In genomic region chr4:7854518-7854917, GRCm38 (mm10) we compare ENCODE assay signal across 24 mouse cellular contexts.
DNase-seq lines count a peak whose midpoint lies in the region; ATAC-seq lines count a peak whose summit lies in the region.
"Had no signal": no experiment of that assay in that cellular context is flagged by ENCODE, and none has a peak within 500 bp of the region (broad histone marks: within the 10 kb centered on the region; RNA-seq: fewer than 3 reads in every experiment).

No protein-coding gene starts in this region.

- H3K36me3 ChIP-seq in midbrain, embryonic 12.5 days, result no peaks in the 10 kb centered on the region
- H3K36me3 ChIP-seq in midbrain, embryonic 13.5 days, result no peaks in the 10 kb centered on the region
- H3K36me3 ChIP-seq: embryonic facial prominence, embryonic 13.5 days; embryonic facial prominence, embryonic 15.5 days; forebrain, embryonic 10.5 days; forebrain, embryonic 12.5 days had no signal

- H3K4me3 ChIP-seq in midbrain, embryonic 12.5 days, result no peak overlapping the region
- no peak overlapping the region for H3K4me3 ChIP-seq in midbrain, embryonic 13.5 days (replicated peaks)
- H3K4me3 ChIP-seq: embryonic facial prominence, embryonic 13.5 days; embryonic facial prominence, embryonic 15.5 days; erythroblast, embryonic 14.5 days; forebrain, embryonic 10.5 days; forebrain, embryonic 12.5 days had no signal

- no peaks in the 10 kb centered on the region for H3K27me3 ChIP-seq in midbrain, embryonic 12.5 days
- no peaks in the 10 kb centered on the region for H3K27me3 ChIP-seq in midbrain, embryonic 13.5 days
- H3K27me3 ChIP-seq: embryonic facial prominence, embryonic 13.5 days; embryonic facial prominence, embryonic 15.5 days; forebrain, embryonic 12.5 days had no signal

- peak; percentile 66; the same call in 1 of the 2 replicates for ATAC-seq in midbrain, embryonic 12.5 days (ENCODE audit: low FRiP score, low read depth)
- ATAC-seq in midbrain, embryonic 13.5 days, result no peak
- ATAC-seq: forebrain, embryonic 14.5 days; forebrain, embryonic 16.5 days had no signal

- peak; percentile 9 for DNase-seq in embryo, embryonic 10.5 days (ENCODE audit: low spot score)
- no peak for DNase-seq in embryo, embryonic 10 days (ENCODE audit: low spot score)
- DNase-seq in retina, postnatal 1 day, result peak; percentile 24
- no peak for DNase-seq in retina, embryonic 14.5 days (ENCODE audit: low spot score)
- no peak for DNase-seq in adrenal gland, postnatal 14 days
- DNase-seq: adrenal gland, adult 2 months; adrenal gland, postnatal 10 days; adrenal gland, postnatal 36 days; cerebellum, adult 11 months; cerebellum, adult 18-20 months; cerebellum, adult 8-10 months; cerebellum, adult 9-11 months; cerebellum, postnatal 14 days; cerebellum, postnatal 36 days; embryo, embryonic 11 days had no signal

- H3K9me3 ChIP-seq in midbrain, embryonic 12.5 days, result no peaks in the 10 kb centered on the region
- H3K9me3 ChIP-seq in midbrain, embryonic 13.5 days, result no peaks in the 10 kb centered on the region
- H3K9me3 ChIP-seq: embryonic facial prominence, embryonic 13.5 days; embryonic facial prominence, embryonic 15.5 days; forebrain, embryonic 10.5 days; forebrain, embryonic 12.5 days had no signal

- H3K27ac ChIP-seq in midbrain, embryonic 12.5 days (replicated peaks), result no peak overlapping the region
- H3K27ac ChIP-seq in midbrain, embryonic 13.5 days, result no peak overlapping the region
- H3K27ac ChIP-seq: embryonic facial prominence, embryonic 13.5 days; embryonic facial prominence, embryonic 15.5 days; forebrain, embryonic 10.5 days; forebrain, embryonic 12.5 days had no signal

- WGBS in midbrain, embryonic 12.5 days, result 34% methylated on average over 1 of the region's 1 CpGs
- WGBS in midbrain, embryonic 13.5 days, result 36% methylated on average over 1 of the region's 1 CpGs

- no peak overlapping the region for H3K9ac ChIP-seq in midbrain, embryonic 12.5 days (replicated peaks)
- no peak overlapping the region for H3K9ac ChIP-seq in midbrain, embryonic 13.5 days (replicated peaks)
- H3K9ac ChIP-seq: embryonic facial prominence, embryonic 13.5 days; embryonic facial prominence, embryonic 15.5 days; forebrain, embryonic 12.5 days had no signal

- no peak overlapping the region for H3K4me2 ChIP-seq in midbrain, embryonic 12.5 days (replicated peaks)
- H3K4me2 ChIP-seq in midbrain, embryonic 13.5 days (replicated peaks), result no peak overlapping the region
- H3K4me2 ChIP-seq: embryonic facial prominence, embryonic 13.5 days; embryonic facial prominence, embryonic 15.5 days; forebrain, embryonic 12.5 days had no signal

- no peaks in the 10 kb centered on the region; the same call in 1 of the 2 replicates for H3K4me1 ChIP-seq in midbrain, embryonic 12.5 days
- peaks cover 7% of the 10 kb centered on the region for H3K4me1 ChIP-seq in midbrain, embryonic 13.5 days (replicated peaks)
- H3K4me1 ChIP-seq: embryonic facial prominence, embryonic 15.5 days; forebrain, embryonic 12.5 days had no signal

Comparison
In these comparisons a context has a peak if more than half of its experiments do, and no peak if none do; other contexts are left out.
1. DNase-seq: peak in embryo, embryonic 10.5 days (single experiment) and retina, postnatal 1 day (single experiment); none in embryo, embryonic 10 days (single experiment), retina, embryonic 14.5 days (single experiment) and adrenal gland, postnatal 14 days (single experiment).